Mouse (Mus musculus): Measurements from ENCODE around the gene Rpl3. TPM values are rescaled to one million over a fixed set of nuclear protein-coding genes. Genes with fewer than 3 reads are reported as not detected.
A peak's percentile ranks its signal among the peaks of the same experiment; 100 is the strongest.

Gene Rpl3
- total RNA-seq, 2 experiments from 2014 or later = 439 to 468 TPM

- Histone ChIP-seq H3K27ac (no peak overlapping the region), H3K4me3 (no peak overlapping the region)
- no peak for TF ChIP-seq CTCF (IDR thresholded peaks at IDR 0.05)
- intact Hi-C loops (cut with DNase I) = no loop called here
- no peak for DNase-seq (ENCODE audit: extremely low spot score in 1 of 2, low spot score in 2 of 2)
Observed at GRCm38 (mm10) chr15:80111436-80111835, 19.8 kb upstream of the Rpl3 start.

- no peak overlapping the region for H3K4me3 ChIP-seq
- intact Hi-C loops (cut with DNase I) = no loop called here
- H3K27ac ChIP-seq = peak overlapping the region; percentile 75
Observed at GRCm38 (mm10) chr15:80107575-80107974, 15.9 kb upstream of the Rpl3 start.

GRCm38 (mm10) chr15:80107143-80107542 lies 15.5 kb upstream of the Rpl3 start:
- H3K27ac ChIP-seq = peak overlapping the region; percentile 75
- H3K4me3 ChIP-seq = no peak overlapping the region
- no peak for TF ChIP-seq CTCF (IDR thresholded peaks at IDR 0.05)
- no peak for DNase-seq (ENCODE audit: extremely low spot score in 1 of 2, low spot score in 2 of 2)
- intact Hi-C loops (cut with DNase I) = no loop called here

More at GRCm38 (mm10) chr15:80107575-80107974, 15.9 kb upstream of the Rpl3 start:
- peak; percentile 29 for TF ChIP-seq CTCF (IDR thresholded peaks at IDR 0.05)
- DNase-seq (ENCODE audit: extremely low spot score in 1 of 2, low spot score in 2 of 2) = no peak

- H3K4me3 ChIP-seq = no peak overlapping the region
- peak; percentile 34 for TF ChIP-seq CTCF (IDR thresholded peaks at IDR 0.05)
- DNase-seq (ENCODE audit: extremely low spot score in 1 of 2, low spot score in 2 of 2) = no peak
- intact Hi-C loops (cut with DNase I) = no loop called here
- peak overlapping the region; percentile 29 for H3K27ac ChIP-seq
Observed at GRCm38 (mm10) chr15:80105490-80106410, 14.1 kb upstream of the Rpl3 start.

- Histone ChIP-seq H3K27ac (peak overlapping the region; percentile 89), H3K4me3 (no peak overlapping the region)
- DNase-seq (ENCODE audit: extremely low spot score in 1 of 2, low spot score in 2 of 2) = no peak
- intact Hi-C loops (cut with DNase I) = no loop called here
- TF ChIP-seq CTCF (IDR thresholded peaks at IDR 0.05) = no peak
Observed at GRCm38 (mm10) chr15:80102495-80102894, 10.8 kb upstream of the Rpl3 start.

GRCm38 (mm10) chr15:80101503-80101902 lies 9.8 kb upstream of the Rpl3 start:
- Histone ChIP-seq H3K4me3 (no peak overlapping the region), H3K27ac (peak overlapping the region; percentile 89)
- no peak for TF ChIP-seq CTCF (IDR thresholded peaks at IDR 0.05)
- intact Hi-C loops (cut with DNase I) = no loop called here
- no peak for DNase-seq (ENCODE audit: extremely low spot score in 1 of 2, low spot score in 2 of 2)

GRCm38 (mm10) chr15:80100871-80101270 lies 9.2 kb upstream of the Rpl3 start:
- DNase-seq (ENCODE audit: extremely low spot score in 1 of 2, low spot score in 2 of 2) = no peak
- intact Hi-C loops (cut with DNase I) = no loop called here
- Histone ChIP-seq H3K27ac (peak overlapping the region; percentile 89), H3K4me3 (no peak overlapping the region)
- no peak for TF ChIP-seq CTCF (IDR thresholded peaks at IDR 0.05)

GRCm38 (mm10) chr15:80100196-80100595 lies 8.5 kb upstream of the Rpl3 start:
- intact Hi-C loops (cut with DNase I) = no loop called here
- TF ChIP-seq CTCF (IDR thresholded peaks at IDR 0.05) = no peak
- peak overlapping the region; percentile 89 for H3K27ac ChIP-seq
- no peak for DNase-seq (ENCODE audit: extremely low spot score in 1 of 2, low spot score in 2 of 2)
- no peak overlapping the region for H3K4me3 ChIP-seq

- DNase-seq (ENCODE audit: extremely low spot score in 1 of 2, low spot score in 2 of 2) = no peak
- Histone ChIP-seq H3K27ac (peak overlapping the region; percentile 89), H3K4me3 (no peak overlapping the region)
- TF ChIP-seq CTCF (IDR thresholded peaks at IDR 0.05) = no peak
- intact Hi-C loops (cut with DNase I) = no loop called here
Observed at GRCm38 (mm10) chr15:80099477-80099876, 7.8 kb upstream of the Rpl3 start.

- peak overlapping the region; percentile 89 for H3K27ac ChIP-seq
- no peak overlapping the region for H3K4me3 ChIP-seq
- intact Hi-C loops (cut with DNase I) = no loop called here
- no peak for DNase-seq (ENCODE audit: extremely low spot score in 1 of 2, low spot score in 2 of 2)
- no peak for TF ChIP-seq CTCF (IDR thresholded peaks at IDR 0.05)
Observed at GRCm38 (mm10) chr15:80098809-80099208, 7.1 kb upstream of the Rpl3 start.

GRCm38 (mm10) chr15:80097999-80098461 lies 6.4 kb upstream of the Rpl3 start:
- intact Hi-C loops (cut with DNase I) = no loop called here
- DNase-seq (ENCODE audit: extremely low spot score in 1 of 2, low spot score in 2 of 2) = no peak
- no peak for TF ChIP-seq CTCF (IDR thresholded peaks at IDR 0.05)
- Histone ChIP-seq H3K27ac (peak overlapping the region; percentile 89), H3K4me3 (no peak overlapping the region)

- Histone ChIP-seq H3K4me3 (no peak overlapping the region), H3K27ac (peak overlapping the region; percentile 89)
- DNase-seq (ENCODE audit: extremely low spot score in 1 of 2, low spot score in 2 of 2) = peak in 1 of 2 experiments; percentile 11
- intact Hi-C loops (cut with DNase I) = no loop called here
- TF ChIP-seq CTCF (IDR thresholded peaks at IDR 0.05) = no peak
Observed at GRCm38 (mm10) chr15:80096946-80097881, 5.5 kb upstream of the Rpl3 start.
